Mouse (Mus musculus): ENCODE results near the gene Serpina3i.

Gene Serpina3i

GRCm38 (mm10) chr12:104293963-104294362 lies 31.0 kb downstream of the Serpina3i start:
- in situ Hi-C loops (cut with MboI, MseI), result no loop called here

GRCm38 (mm10) chr12:104298049-104298448 lies 35.1 kb downstream of the Serpina3i start:
- in situ Hi-C loops (cut with MboI, MseI), result no loop called here

GRCm38 (mm10) chr12:104305991-104306390 lies 43.1 kb downstream of the Serpina3i start:
- in situ Hi-C loops (cut with MboI, MseI), result no loop called here

GRCm38 (mm10) chr12:104314253-104314652 lies 51.3 kb downstream of the Serpina3i start, which contains the start of gene Serpina3j:
Serpina3j (plus strand) TSS chr12:104314553.
- in situ Hi-C loops (cut with MboI, MseI), result no loop called here
